Mouse (Mus musculus) cortical plate, adult 2 months (tissue): Measurements from ENCODE around the gene Gm10945. TPM values are rescaled to one million over a fixed set of nuclear protein-coding genes. Genes with fewer than 3 reads are reported as not detected.

ENCODE experiments used
- H3K27ac ChIP-seq: fragments of 200-500 bp; 2 replicates; pipeline ENCODE4 v1.5.1; 2012; ENCODE audit warnings: low read length, control low read depth, inconsistent platforms; ENCODE audit not compliant: insufficient read depth
- H3K4me1 ChIP-seq: fragments of 200-500 bp; 2 replicates; pipeline ENCODE4 v1.6.1; 2011; ENCODE audit warnings: low read length; ENCODE audit not compliant: control insufficient read depth, insufficient read depth
- H3K4me3 ChIP-seq: fragments of 200-500 bp; 2 replicates; pipeline ENCODE4 v1.5.1; 2011; ENCODE audit warnings: mild to moderate bottlenecking, low read length, control low read depth; ENCODE audit not compliant: insufficient read depth
- CTCF ChIP-seq: fragments of 200-500 bp; IDR thresholded peaks from 2 replicates; pipeline ENCODE4 v1.5.1; 2011; ENCODE audit warnings: mild to moderate bottlenecking, control low read depth, low read length; ENCODE audit not compliant: insufficient read depth; ENCODE audit errors: extremely low read depth
- POLR2A ChIP-seq: fragments of 200-500 bp; IDR thresholded peaks from 2 replicates; pipeline ENCODE4 v1.6.1; 2011; ENCODE audit warnings: mild to moderate bottlenecking, low read length, control low read depth; ENCODE audit not compliant: insufficient read depth; ENCODE audit errors: extremely low read depth
- polyA plus RNA-seq: library from polyadenylated mRNA; depleted of rRNA; stranded (reverse); fragments of >200 nt; gene quantifications from 2 replicates; pipeline ENCODE4 v1.2.3, GENCODE M21; 2012; rRNA removed

Gene Gm10945
- polyA plus RNA-seq, 1 experiment: not detected

DNA sequence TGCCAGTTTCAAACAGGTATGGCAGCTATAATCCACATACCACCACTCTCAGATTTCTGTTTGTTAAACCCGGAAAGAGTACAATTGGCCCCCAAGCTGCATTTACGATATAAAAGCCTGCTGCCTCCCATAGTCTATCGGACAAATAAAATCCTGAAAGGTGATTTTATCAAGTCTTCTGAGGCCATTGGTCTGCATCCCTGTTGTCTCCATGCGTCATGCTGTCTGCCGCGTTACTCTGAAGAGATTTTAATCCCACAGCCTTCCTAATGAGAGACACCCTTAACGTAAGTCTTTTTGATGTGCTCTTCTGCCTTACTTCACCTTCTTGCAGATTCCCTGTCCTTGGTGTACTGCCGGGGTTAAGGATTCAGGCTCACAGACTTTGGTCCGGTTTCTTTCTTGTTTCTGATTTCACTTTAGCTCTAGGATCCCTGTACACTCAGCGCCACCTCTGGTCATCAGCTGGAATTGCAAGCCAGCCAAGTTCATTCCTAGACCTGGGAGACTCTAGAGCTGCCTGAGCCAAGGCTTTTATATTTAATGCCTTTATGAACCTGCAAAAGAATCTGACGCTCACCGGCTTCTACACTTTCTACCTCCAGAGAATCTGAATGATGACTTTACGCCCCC is 67.2 kb downstream of the Gm10945 start:
- TF ChIP-seq CTCF (peak; percentile 85), POLR2A (no peak)
- H3K27ac ChIP-seq: no peak overlapping the region
- no peak overlapping the region for H3K4me3 ChIP-seq
- no peaks in the 10 kb centered on the region for H3K4me1 ChIP-seq

Other genes starting within 250 kb of the Gm10945 start
- gene Oprm1, start 3.3 kb downstream of the Gm10945 start, polyA plus RNA-seq: 0.94 and 1.1 TPM in 2 replicates